Mouse (Mus musculus) left cerebral cortex, adult 2 months (tissue): ENCODE data around the gene Rps16. TPM values are rescaled to one million over a fixed set of nuclear protein-coding genes. Genes with fewer than 3 reads are reported as not detected.

ENCODE experiments used
- DNase-seq, 2 experiments: peaks; one replicate each; pipeline ENCODE4 v3.0.0; 2021 to 2022; ENCODE audit warnings: low spot score in 2 of 2, mixed read lengths in 1 of 2; ENCODE audit errors: extremely low spot score in 1 of 2
- H3K27ac ChIP-seq: fragments of 200-600 bp; 2 replicates; pipeline ENCODE4 v1.8.1; 2022
- H3K4me3 ChIP-seq: fragments of 200-600 bp; 2 replicates; pipeline ENCODE4 v1.8.1; 2022
- CTCF ChIP-seq: fragments of 200-600 bp; IDR thresholded peaks from 2 replicates; pipeline ENCODE4 v1.8.1; 2022; ENCODE audit warnings: antibody characterized with exemption, mild to moderate bottlenecking, moderate library complexity
- intact Hi-C: fragments of 180-260 bp; cut with DNase I; formaldehyde crosslinking; loops from one replicate; pipeline ENCODE4 v1.15.1; 2025
- total RNA-seq, 2 experiments: library from RNA; stranded (reverse); gene quantifications; 2 replicates each; pipeline ENCODE4 v1.2.3; 2021

Gene Rps16
- total RNA-seq, 2 experiments from 2014 or later, result 440 to 450 TPM

DNA sequence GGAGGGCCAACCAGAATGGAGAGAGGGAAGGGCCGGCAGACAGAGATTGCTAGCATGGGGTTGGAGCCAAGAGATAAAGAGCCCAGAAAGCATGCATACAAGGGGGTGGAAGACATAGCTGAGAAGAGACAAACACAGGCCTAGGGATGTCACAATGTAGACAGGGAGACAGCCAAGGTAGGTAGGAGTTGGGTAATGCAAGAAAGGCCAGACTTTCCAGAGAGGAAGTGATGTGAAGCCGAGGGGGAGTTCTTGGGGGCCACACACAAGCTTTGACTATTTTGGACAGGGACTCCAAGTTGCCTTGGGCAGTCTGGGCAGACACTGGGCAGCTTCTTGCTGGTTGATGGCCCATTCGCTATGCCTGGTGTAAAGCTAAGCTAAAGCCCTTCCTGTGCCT is 51.5 kb downstream of the Rps16 start:
- intact Hi-C loops, result no loop called here
- no peak for DNase-seq
- Histone ChIP-seq H3K4me3 (no peak overlapping the region), H3K27ac (no peak overlapping the region)
- no peak for TF ChIP-seq CTCF

Other genes with a start within 250 kb of the Rps16 start
- under 1 TPM in 1 of 2 experiments, not detected in 1; 0.09 TPM for gene 9530053A07Rik, start 221.2 kb upstream of the Rps16 start, total RNA-seq
- 10 to 100 TPM; 50.0 to 52.1 TPM for gene Fbl, start 180.9 kb upstream of the Rps16 start, total RNA-seq
- 10 to 100 TPM; 49.8 to 50.2 TPM for gene Dyrk1b, start 171.2 kb upstream of the Rps16 start, total RNA-seq
- gene Eid2, start 82.8 kb upstream of the Rps16 start, total RNA-seq, result 10 to 100 TPM; 63.3 to 64.4 TPM
- 10 to 100 TPM; 32.3 to 33.4 TPM for gene Eid2b, start 72.9 kb upstream of the Rps16 start, total RNA-seq
- 1 to 10 TPM in 1 of 2 experiments, under 1 TPM in 1; 0.79 to 1.1 TPM for gene Selenov, start 59.5 kb upstream of the Rps16 start, total RNA-seq
- 1 to 10 TPM; 1.1 to 1.9 TPM for gene Dll3, start 48.4 kb upstream of the Rps16 start, total RNA-seq
- gene Timm50, start 38.6 kb upstream of the Rps16 start, total RNA-seq, result 10 to 100 TPM; 41.7 to 47.0 TPM
- gene Supt5, start 11.9 kb upstream of the Rps16 start, total RNA-seq, result 100 to 1,000 TPM; 124 to 126 TPM
- gene Plekhg2, start 21.9 kb downstream of the Rps16 start, total RNA-seq, result 1 to 10 TPM; 7.1 to 7.7 TPM
- gene Zfp36, start 29.6 kb downstream of the Rps16 start, total RNA-seq, result 1 to 10 TPM; 2.3 to 2.8 TPM
- 10 to 100 TPM; 18.1 to 18.8 TPM for gene Med29, start 42.1 kb downstream of the Rps16 start, total RNA-seq
- 10 to 100 TPM; 65.7 to 66.8 TPM for gene Paf1, start 42.3 kb downstream of the Rps16 start, total RNA-seq
- gene Gmfg, start 86.8 kb downstream of the Rps16 start, total RNA-seq, result 1 to 10 TPM; 1.3 to 1.6 TPM
- gene Lrfn1, start 101.3 kb downstream of the Rps16 start, total RNA-seq, result 100 to 1,000 TPM in 1 of 2 experiments, 10 to 100 TPM in 1; 96.7 to 105 TPM
- gene Ifnl2, start 159.8 kb downstream of the Rps16 start, total RNA-seq, result not detected
- not detected for gene Ifnl3, start 172.2 kb downstream of the Rps16 start, total RNA-seq
- not detected for gene Sycn, start 190.2 kb downstream of the Rps16 start, total RNA-seq
- gene Nccrp1, start 196.6 kb downstream of the Rps16 start, total RNA-seq, result under 1 TPM in 1 of 2 experiments, not detected in 1; 0.30 TPM
- gene Samd4b, start 247.5 kb downstream of the Rps16 start, total RNA-seq, result 10 to 100 TPM; 74.9 to 78.9 TPM
- gene Pak4, start 247.5 kb downstream of the Rps16 start, total RNA-seq, result 1 to 10 TPM; 8.2 to 9.8 TPM